Mouse (Mus musculus) stomach, postnatal 0 days (tissue): ENCODE measurements at regions not wholly inside any gene's neighbourhood (a gene's known extent, or its start where the extent isn't known, plus 50 kb on each side); places are given as distances from the start of the nearest gene placed in this dataset.

ENCODE experiments used
- CTCF ChIP-seq: IDR thresholded peaks from 2 replicates; pipeline ENCODE4 v1.5.1; 2016; ENCODE audit warnings: antibody characterized with exemption, low read depth, mild to moderate bottlenecking, moderate library complexity
- EP300 ChIP-seq: optimal IDR thresholded peaks from 2 replicates; pipeline ENCODE3; 2016; ENCODE audit warnings: antibody characterized with exemption

GRCm38 (mm10) chr15:68655046-68655445 is 2154.3 kb upstream of the Lrrc6 start:
- TF ChIP-seq EP300 = no peak
- no peak for TF ChIP-seq CTCF
